Mouse (Mus musculus): ENCODE data around the gene Samd10.

DNA sequence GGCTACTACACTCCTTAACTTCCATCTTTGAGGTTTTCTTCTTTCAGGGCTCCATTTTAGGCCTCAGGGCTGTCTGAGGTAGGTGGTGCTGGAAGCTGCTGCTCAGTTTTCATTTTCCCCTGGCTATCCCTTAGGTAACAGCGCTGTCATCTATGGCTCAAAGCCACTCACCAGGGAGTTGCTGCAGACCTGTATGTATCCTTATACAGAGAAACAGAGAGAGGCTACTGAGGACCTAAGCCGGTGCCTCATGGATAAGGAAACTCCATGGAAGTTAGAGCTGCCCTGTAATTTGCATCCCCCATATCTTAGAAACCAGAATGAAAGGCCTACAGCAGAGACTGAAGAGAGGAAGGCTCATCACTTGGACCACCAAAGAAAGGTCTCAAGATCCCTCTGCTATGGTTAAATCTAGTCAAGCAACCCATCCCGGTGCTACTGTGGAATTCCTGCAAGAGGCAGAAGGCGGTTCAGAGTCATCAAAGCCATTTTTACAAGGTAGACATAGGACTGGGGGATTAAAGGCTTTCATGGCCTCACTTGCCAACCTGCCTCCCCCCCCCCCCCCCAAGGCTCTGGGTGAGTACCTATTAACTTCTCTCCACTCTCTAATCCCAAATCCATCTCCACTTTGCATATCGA is 18.8 kb downstream of the Samd10 start:
- TF ChIP-seq CTCF (conservative IDR thresholded peaks at IDR 0.05; ENCODE audit: insufficient read depth, insufficient read length, low read depth, low read length): no peak
- no peak for TF ChIP-seq POLR2A (IDR thresholded peaks at IDR 0.05; ENCODE audit: low read depth, low read length)
